Mouse (Mus musculus): ENCODE measurements around the gene Crebbp.

GRCm38 (mm10) chr16:4077384-4078061, 136.3 kb downstream of the Crebbp start, which contains the start of gene Trap1:
- TF ChIP-seq CTCF (IDR thresholded peaks at IDR 0.05; ENCODE audit: low read depth, low read length) (no peak), EP300 (IDR thresholded peaks at IDR 0.05; ENCODE audit: insufficient read depth, low read depth, low read length) (0 out of 2 replicates have a peak, but pooled peaks have one; percentile 52), POLR2A (IDR thresholded peaks at IDR 0.05; ENCODE audit: insufficient read depth, low read length) (no peak)

Measured in ES-Bruce4 (cell line).